Mouse (Mus musculus): ENCODE measurements around the gene Mrpl39.

The Mrpl39 gene

GRCm38 (mm10) chr16:84737358-84737757 is 1.8 kb upstream of the Mrpl39 start:
- no peak for DNase-seq

- no peak for DNase-seq
These were observed 756 bp downstream of the Mrpl39 start for GRCm38 (mm10) chr16:84734806-84735165.

GRCm38 (mm10) chr16:84720670-84721069 is 14.9 kb downstream of the Mrpl39 start:
- DNase-seq: no peak

GRCm38 (mm10) chr16:84718250-84718649 is 17.3 kb downstream of the Mrpl39 start:
- no peak for DNase-seq

GRCm38 (mm10) chr16:84717618-84718248 is 17.8 kb downstream of the Mrpl39 start:
- DNase-seq: no peak

GRCm38 (mm10) chr16:84716724-84717617 is 18.6 kb downstream of the Mrpl39 start:
- no peak for DNase-seq

GRCm38 (mm10) chr16:84716197-84716596 is 19.3 kb downstream of the Mrpl39 start:
- no peak for DNase-seq

GRCm38 (mm10) chr16:84714978-84715377 is 20.6 kb downstream of the Mrpl39 start:
- no peak for DNase-seq

GRCm38 (mm10) chr16:84713926-84714325 is 21.6 kb downstream of the Mrpl39 start:
- no peak for DNase-seq

GRCm38 (mm10) chr16:84713156-84713555 is 22.4 kb downstream of the Mrpl39 start:
- no peak for DNase-seq

GRCm38 (mm10) chr16:84708649-84709048 is 26.9 kb downstream of the Mrpl39 start:
- no peak for DNase-seq

- DNase-seq: no peak
These were observed 27.7 kb downstream of the Mrpl39 start for GRCm38 (mm10) chr16:84707802-84708201.

- no peak for DNase-seq
These were observed 29.0 kb downstream of the Mrpl39 start for GRCm38 (mm10) chr16:84706571-84706970.

GRCm38 (mm10) chr16:84705507-84705906 is 30.0 kb downstream of the Mrpl39 start:
- no peak for DNase-seq

- DNase-seq: no peak
These were observed 30.8 kb downstream of the Mrpl39 start for GRCm38 (mm10) chr16:84704661-84705240.

GRCm38 (mm10) chr16:84703769-84704660 is 31.5 kb downstream of the Mrpl39 start:
- no peak for DNase-seq

- peak; percentile 21 for DNase-seq
These were observed 32.3 kb downstream of the Mrpl39 start for GRCm38 (mm10) chr16:84703129-84703768.

- peak; percentile 19 for DNase-seq
These were observed 33.1 kb downstream of the Mrpl39 start for GRCm38 (mm10) chr16:84702230-84703128.

GRCm38 (mm10) chr16:84701041-84701440 is 34.5 kb downstream of the Mrpl39 start:
- DNase-seq: no peak

GRCm38 (mm10) chr16:84698708-84699107 is 36.8 kb downstream of the Mrpl39 start:
- no peak for DNase-seq

- no peak for DNase-seq
These were observed 39.4 kb downstream of the Mrpl39 start for GRCm38 (mm10) chr16:84696178-84696577.
